Mouse (Mus musculus) T-cell, adult 66 days (primary cell): ENCODE results near the gene Prl5a1. TPM values are rescaled to one million over a fixed set of nuclear protein-coding genes. Genes with fewer than 3 reads are reported as not detected.

Experiments
- total RNA-seq, 2 experiments: library from RNA; stranded (reverse); gene quantifications; 3 replicates in 1 of 2; 4 replicates in 1 of 2; pipeline ENCODE4 v1.2.4; 2023

Gene Prl5a1
- not detected for total RNA-seq

DNA sequence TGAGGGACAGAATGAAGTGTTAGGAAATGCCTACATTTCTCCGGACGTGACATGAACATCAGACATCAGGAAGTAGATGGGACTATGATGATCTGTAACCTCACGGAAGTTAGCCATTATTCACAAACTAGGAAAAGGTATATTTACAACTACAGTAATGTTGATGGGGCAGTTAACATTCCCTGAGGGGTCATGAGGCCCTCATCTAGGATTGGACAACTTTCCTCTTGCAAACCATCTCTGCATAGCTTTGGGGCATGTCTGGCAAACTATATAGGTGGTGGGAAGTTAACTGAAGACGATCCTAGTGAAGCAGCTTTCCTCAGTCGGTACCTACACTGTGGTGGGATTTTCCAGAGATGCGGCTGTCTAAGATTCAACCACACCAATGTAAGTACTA, at the start of gene Prl5a1:
Gene Prl5a1 (plus strand): TSS at position 301 of the 400 bp plus-strand sequence.

Other genes starting within 250 kb of the Prl5a1 start
- gene Prl4a1, start 126.3 kb upstream of the Prl5a1 start, total RNA-seq, result not detected
- 100 to 1,000 TPM; 401 to 447 TPM for gene Gm11361, start 115.0 kb downstream of the Prl5a1 start, total RNA-seq